Mouse (Mus musculus) testis, adult 2 months (tissue): Measurements from ENCODE around the gene Gm5617. TPM values are rescaled to one million over a fixed set of nuclear protein-coding genes. Genes with fewer than 3 reads are reported as not detected.
A peak's percentile ranks its signal among the peaks of the same experiment; 100 is the strongest.
"Not testable (repeated sequence)": the region's sequence is repeated elsewhere in the genome, so short reads cannot be mapped to it uniquely, and the experiment has no call there.

Source experiments
- H3K27ac ChIP-seq: fragments of 200-500 bp; 2 replicates; pipeline ENCODE4 v1.5.1; 2012; ENCODE audit warnings: low read depth, low read length; ENCODE audit not compliant: control insufficient read depth, insufficient read depth
- H3K27me3 ChIP-seq: fragments of 200-500 bp; 2 replicates; pipeline ENCODE4 v1.6.1; 2012; ENCODE audit warnings: mild to moderate bottlenecking, low read length, moderate library complexity; ENCODE audit not compliant: control insufficient read depth, insufficient read depth
- H3K36me3 ChIP-seq: fragments of 200-500 bp; 2 replicates; pipeline ENCODE4 v1.6.1; 2012; ENCODE audit warnings: mild to moderate bottlenecking, low read length; ENCODE audit not compliant: control insufficient read depth, insufficient read depth
- H3K4me1 ChIP-seq: fragments of 200-500 bp; 2 replicates; pipeline ENCODE4 v1.6.1; 2012; ENCODE audit warnings: low read length; ENCODE audit not compliant: control insufficient read depth, insufficient read depth
- H3K4me3 ChIP-seq: fragments of 200-500 bp; 2 replicates; pipeline ENCODE4 v1.5.1; 2012; ENCODE audit warnings: low read depth, mild to moderate bottlenecking, low read length, moderate library complexity, mixed read lengths; ENCODE audit not compliant: control insufficient read depth
- CTCF ChIP-seq: fragments of 200-500 bp; IDR thresholded peaks from 2 replicates; pipeline ENCODE4 v1.5.1; 2012; ENCODE audit warnings: low read depth, mild to moderate bottlenecking, inconsistent platforms, low read length, moderate library complexity; ENCODE audit not compliant: control insufficient read depth, insufficient read depth, insufficient replicate concordance
- POLR2A ChIP-seq: fragments of 200-500 bp; IDR thresholded peaks from 2 replicates; pipeline ENCODE4 v1.6.1; 2012; ENCODE audit warnings: low read depth, mild to moderate bottlenecking, inconsistent platforms, low read length, moderate library complexity; ENCODE audit not compliant: control insufficient read depth
- polyA plus RNA-seq: library from polyadenylated mRNA; depleted of rRNA; stranded (reverse); fragments of >200 nt; gene quantifications from 2 replicates; pipeline ENCODE4 v1.2.3, GENCODE M21; 2012

The Gm5617 gene
- polyA plus RNA-seq, 1 experiment: 2,840 TPM

DNA sequence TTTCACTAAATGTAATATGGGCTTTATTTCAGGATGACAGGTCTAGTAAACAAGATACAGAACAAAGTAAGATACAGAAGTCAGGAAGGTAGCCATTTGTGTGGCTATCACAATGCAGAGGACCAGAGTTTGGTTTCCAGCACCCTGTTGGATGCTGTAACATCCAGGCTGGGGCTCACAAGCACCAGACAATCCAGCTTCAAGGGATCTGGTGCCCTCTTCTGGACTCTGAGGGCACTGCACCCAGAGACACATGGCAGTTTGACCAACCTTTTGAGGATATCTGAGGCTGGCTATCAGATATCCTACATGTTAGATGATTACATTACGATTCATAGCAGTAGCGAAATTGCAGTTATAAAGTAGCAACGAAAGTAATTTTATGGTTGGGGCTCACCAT lies 29.6 kb upstream of the Gm5617 start:
- Histone ChIP-seq H3K36me3 (no peaks in the 10 kb centered on the region), H3K27ac (no peak overlapping the region), H3K27me3 (no peaks in the 10 kb centered on the region), H3K4me3 (no peak overlapping the region), H3K4me1 (no peaks in the 10 kb centered on the region)
- TF ChIP-seq CTCF (peak; percentile 62; the same call in 1 of the 2 replicates), POLR2A (no peak)

DNA sequence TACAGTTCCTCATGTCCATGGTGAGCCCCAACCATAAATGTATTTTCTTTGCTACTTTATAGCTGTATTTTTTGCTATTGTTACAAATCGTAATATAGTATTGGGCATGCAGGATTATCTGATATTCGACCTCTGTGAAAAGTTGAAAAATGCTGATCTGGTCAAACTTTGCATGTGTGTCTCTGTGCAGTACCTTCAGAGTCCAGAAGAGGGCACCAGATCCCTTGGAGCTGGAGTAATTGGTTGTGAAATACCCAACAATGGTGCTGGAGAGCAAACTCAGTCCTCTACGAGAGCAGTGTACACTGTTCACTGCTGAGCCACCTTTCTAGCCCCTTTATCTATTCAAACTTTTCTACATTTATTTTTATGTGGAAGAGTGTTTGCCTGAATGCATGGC lies 28.4 kb upstream of the Gm5617 start:
- no peaks in the 10 kb centered on the region for H3K27me3 ChIP-seq
- H3K27ac ChIP-seq: no peak overlapping the region
- TF ChIP-seq CTCF: no peak; the same call in 1 of the 2 replicates
- TF ChIP-seq POLR2A: no peak
- H3K4me1 ChIP-seq: no peaks in the 10 kb centered on the region
- no peak overlapping the region for H3K4me3 ChIP-seq
- no peaks in the 10 kb centered on the region for H3K36me3 ChIP-seq

DNA sequence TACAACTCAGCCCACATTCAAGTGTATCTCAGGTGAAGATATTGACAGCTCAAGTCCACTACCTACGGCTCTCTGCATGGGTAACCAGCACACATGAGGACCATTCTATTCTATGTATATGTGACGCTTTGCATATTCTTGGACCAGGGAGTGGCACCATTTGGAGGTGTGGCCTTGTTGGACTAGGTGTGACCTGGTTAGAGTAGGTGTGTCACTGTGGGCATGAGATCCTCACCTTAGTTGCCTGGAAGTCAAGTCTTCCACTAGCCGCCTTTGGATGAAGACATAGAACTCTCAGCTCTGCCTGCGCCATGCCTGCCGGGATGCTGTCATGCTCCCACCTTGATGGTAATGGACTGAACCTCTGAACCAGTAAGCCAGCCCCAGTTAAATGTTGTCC lies 27.8 kb upstream of the Gm5617 start:
- not testable (repeated sequence) for H3K4me1 ChIP-seq, H3K27ac ChIP-seq, H3K36me3 ChIP-seq, H3K27me3 ChIP-seq, H3K4me3 ChIP-seq

DNA sequence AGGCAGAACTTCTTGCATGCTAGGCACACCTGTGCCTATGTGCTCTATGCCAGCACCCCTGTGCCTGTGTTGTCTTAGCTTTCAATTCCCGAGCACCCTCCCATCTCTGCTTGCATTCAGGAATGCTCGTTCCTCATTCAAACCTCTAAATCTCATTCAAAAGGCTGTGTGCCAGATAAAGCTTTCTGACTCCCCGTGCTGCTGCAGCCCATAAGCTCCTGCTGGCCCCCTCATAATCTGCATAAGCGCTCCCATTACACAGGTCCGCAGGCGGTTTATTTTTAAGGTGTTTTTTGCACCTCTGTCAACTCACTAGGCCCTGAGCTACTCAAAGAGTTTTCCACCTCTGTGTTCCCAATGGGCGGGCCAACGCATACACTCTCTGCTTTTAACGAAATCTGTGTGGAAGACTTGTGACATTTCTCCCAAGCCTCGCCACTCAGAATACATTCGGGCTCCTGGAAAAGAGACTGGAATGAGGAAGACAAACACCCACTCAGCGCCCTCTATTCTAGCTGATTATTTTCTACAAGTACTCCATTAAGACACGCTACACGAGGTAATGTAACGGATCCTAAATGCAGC lies 22.7 kb upstream of the Gm5617 start:
- no peaks in the 10 kb centered on the region for H3K36me3 ChIP-seq
- no peak overlapping the region for H3K4me3 ChIP-seq
- no peaks in the 10 kb centered on the region for H3K4me1 ChIP-seq
- no peak overlapping the region for H3K27ac ChIP-seq
- H3K27me3 ChIP-seq: no peaks in the 10 kb centered on the region
- TF ChIP-seq POLR2A (no peak), CTCF (no peak)

DNA sequence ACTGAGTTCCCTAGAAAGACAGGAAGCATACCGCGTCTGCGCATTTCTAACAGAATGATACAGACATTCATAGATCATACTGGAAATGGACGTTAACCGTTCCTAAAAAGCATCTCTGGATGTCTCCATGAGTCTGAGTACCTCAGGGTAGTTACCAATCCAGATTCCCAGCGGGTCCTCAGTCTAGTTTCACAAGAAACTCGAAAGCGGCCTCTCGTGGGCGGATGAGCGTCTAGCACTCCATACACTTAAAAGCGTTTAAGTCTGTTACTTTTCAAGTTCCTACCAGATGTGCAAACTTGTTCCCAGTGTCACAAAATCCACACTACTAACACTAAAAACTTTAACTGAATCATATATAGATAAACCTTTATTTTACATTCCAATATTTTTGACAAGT lies 22.1 kb upstream of the Gm5617 start:
- Histone ChIP-seq H3K4me1 (no peaks in the 10 kb centered on the region), H3K27ac (no peak overlapping the region), H3K27me3 (no peaks in the 10 kb centered on the region), H3K4me3 (no peak overlapping the region), H3K36me3 (no peaks in the 10 kb centered on the region)
- no peak for TF ChIP-seq CTCF
- no peak for TF ChIP-seq POLR2A

DNA sequence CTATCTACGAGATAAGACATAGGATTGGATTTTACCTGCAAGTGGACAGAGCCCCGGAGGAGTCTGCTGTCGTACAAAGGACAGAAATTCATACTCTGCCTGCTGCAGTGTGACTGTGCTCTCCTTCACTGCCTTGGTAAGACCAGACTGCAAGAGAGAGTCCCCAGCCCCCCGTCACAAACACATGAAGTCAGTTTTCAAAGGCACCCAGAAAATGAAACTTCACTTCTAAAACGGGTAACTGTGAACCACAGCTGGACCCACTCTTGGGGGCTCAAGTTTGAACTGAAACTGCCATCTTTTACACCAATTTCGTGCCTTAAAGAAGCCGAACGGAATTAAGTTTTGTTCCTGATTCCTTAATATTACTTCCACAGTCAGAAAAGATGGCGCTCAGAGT lies 20.9 kb upstream of the Gm5617 start:
- H3K4me3 ChIP-seq: no peak overlapping the region
- H3K27me3 ChIP-seq: no peaks in the 10 kb centered on the region
- no peak overlapping the region for H3K27ac ChIP-seq
- H3K4me1 ChIP-seq: 0 out of 2 replicates have a peak, but pooled peaks cover under 1% of the 10 kb centered on the region
- no peaks in the 10 kb centered on the region for H3K36me3 ChIP-seq
- TF ChIP-seq CTCF: no peak

DNA sequence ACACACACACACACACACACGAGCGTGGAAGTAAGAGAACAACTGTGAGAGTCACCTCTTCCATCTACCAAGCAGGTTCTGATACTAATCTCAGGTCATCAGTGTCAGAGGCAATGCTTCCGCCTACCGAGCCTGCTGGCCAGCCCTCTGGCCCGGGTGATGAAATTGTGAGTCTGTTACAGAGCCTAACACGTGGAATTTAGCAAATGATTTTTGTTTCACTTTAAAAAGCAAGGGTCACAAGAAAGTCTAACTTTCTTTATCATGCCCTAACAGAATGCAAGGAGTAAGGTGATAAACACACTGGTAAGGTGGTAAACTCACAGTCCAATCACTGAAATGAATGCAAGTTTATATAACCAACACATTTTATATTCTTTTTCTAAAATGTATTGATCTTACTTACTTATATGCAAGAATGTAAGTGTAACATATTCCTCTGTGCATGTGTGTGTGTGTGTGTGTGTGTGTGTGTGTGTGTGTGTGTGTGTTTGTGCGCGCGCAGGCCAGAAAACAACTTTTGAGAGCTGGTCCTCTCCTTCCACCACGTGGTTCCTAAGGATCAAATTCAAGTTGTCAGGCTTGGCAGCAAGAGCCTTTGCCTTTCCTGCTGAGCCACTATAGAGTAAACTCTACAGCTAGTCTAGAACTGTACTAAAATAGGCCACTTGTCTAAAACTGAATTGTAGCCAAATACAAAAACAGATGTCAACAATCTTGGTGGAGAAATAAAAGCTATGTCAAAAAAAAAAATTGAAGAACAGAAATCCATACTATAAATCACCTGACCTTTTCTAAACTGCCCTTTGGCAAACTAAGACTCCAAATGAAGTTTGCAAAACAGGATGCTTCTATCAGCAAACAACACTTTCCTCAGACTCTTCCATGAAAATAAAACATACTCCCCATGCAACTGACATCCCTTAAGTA lies 18.7 kb upstream of the Gm5617 start:
- H3K4me1 ChIP-seq: peaks cover 9% of the 10 kb centered on the region
- TF ChIP-seq CTCF (no peak), POLR2A (no peak)
- H3K27ac ChIP-seq: no peak overlapping the region
- no peaks in the 10 kb centered on the region for H3K27me3 ChIP-seq
- no peak overlapping the region for H3K4me3 ChIP-seq
- H3K36me3 ChIP-seq: no peaks in the 10 kb centered on the region

DNA sequence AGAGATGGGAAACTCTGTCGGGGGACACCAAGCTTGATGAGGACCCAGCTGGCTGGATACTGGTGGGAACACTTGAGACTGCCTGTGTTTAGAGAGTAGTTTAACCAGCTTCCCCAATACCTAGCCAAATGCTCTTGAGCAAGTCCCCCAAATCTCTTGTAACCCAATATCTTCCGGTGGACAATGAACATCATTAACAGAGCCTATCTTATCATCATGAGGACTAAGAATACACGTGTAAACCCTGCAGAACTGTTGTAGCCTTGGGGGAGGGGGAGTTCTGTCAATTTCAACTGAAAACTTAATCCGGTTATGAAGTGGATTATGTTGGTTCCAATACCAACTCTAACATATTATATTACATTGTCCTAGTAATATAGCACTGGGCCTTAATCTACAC lies 16.4 kb upstream of the Gm5617 start:
- TF ChIP-seq POLR2A (no peak), CTCF (no peak)
- H3K27me3 ChIP-seq: no peaks in the 10 kb centered on the region
- peaks cover 9% of the 10 kb centered on the region for H3K4me1 ChIP-seq
- H3K4me3 ChIP-seq: no peak overlapping the region; the same call in 1 of the 2 replicates
- H3K36me3 ChIP-seq: no peaks in the 10 kb centered on the region
- no peak overlapping the region for H3K27ac ChIP-seq
